Mouse (Mus musculus) brain, embryonic 18.5 days (tissue): ENCODE data around the gene Pja2.
A peak's percentile ranks its signal among the peaks of the same experiment; 100 is the strongest.
"Not testable (repeated sequence)": the region's sequence is repeated elsewhere in the genome, so short reads cannot be mapped to it uniquely, and the experiment has no call there.

Source experiments
- DNase-seq: peaks from one replicate; pipeline ENCODE4 v3.0.0-alpha.2; 2012; ENCODE audit warnings: low read depth, low spot score

Gene Pja2

DNA sequence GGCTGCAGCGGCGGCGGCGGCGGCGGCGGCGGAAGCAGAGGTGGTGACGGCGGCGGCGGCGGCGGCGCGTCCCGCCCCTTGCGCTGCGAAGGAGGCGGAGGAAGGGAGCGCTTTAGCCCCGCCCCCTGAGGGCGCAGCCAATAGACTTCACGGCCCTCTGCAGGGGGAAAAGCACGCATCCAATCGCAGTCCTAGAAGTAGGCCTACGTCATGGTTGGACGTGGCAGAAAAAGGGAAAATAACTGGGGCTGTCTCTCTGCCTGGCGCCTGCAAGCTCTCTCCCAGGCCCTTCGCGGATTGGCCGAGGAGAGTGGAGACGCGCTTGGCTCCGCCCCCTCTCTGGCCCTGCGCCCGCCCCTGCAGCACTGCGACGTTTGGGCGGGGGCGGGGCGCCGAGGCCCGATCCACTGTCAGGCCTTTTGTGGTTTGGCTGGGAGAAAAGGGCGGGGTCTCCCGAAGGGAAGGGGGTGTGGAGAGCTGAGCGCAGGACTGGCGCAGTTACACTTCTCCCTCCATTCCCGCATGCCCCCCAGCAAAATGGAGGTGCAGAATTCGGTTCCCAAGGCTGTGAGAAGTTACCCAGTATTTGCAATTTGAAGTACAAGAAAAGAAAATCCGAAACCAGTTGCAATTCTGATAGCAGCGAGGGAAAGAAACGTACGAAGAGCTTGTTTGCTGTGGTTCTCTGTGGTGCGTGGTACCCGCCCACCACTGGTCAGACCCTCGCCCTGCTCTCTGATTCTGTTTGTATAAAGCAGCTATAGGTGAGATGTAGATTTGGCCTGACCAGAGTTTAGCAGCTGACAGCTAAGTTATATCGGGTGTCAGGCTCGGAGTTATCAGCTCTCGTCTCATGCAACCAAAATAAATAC, at the start of gene Pja2:
TSS of gene Pja2 (minus strand) at position 19 of the 872 bp plus-strand sequence.
- peak; percentile 100 for DNase-seq

GRCm38 (mm10) chr17:64375327-64375726, 43.6 kb upstream of the Pja2 start:
- DNase-seq = no peak

GRCm38 (mm10) chr17:64363694-64364093, 32.0 kb upstream of the Pja2 start:
- DNase-seq = no peak

- no peak for DNase-seq
These were observed 30.9 kb upstream of the Pja2 start for GRCm38 (mm10) chr17:64362570-64362969.

DNA sequence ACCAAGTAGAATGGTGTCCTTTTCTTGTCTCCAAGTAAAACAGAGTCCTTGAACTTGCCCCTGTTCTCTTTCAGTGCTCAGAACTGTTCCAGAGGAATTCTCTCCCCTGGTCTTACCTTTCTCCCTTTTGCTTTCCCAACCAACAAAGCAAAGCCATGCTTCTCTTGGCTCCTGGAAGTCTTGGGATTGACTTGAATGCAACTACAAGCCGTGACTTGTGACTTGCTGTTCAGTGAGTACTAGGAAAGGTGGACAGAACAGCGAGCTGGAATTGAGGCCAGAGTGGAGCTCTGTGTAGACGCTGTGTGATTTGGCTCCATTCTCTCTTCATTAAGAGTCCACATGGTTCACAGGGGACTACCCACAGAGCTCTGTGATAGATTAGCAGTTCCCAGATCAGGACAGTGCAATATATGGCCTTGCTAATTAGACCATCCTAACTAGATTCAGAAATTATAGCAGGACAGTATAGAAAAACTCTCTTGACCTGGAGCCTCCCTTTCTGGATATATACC, 30.3 kb upstream of the Pja2 start:
- no peak for DNase-seq

DNA sequence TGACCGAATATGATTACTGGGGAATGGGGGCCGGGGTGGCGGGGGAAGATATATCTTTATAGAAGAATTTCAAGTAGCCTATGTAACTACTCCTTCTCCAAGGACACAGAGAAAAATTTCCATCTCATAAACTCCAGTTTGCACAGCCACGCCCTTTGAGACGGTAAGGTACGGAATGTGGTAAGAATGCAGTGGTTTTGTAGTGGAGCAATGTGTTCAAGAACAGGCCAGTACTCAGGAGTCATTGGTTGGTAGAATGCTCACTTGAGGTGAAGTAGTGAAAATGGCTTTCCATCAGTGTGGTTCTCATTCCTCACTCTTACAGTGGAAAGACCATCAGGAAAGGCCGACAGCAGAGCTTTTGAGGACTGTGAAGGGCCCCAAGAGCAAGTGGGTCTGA, 22.2 kb upstream of the Pja2 start:
- no peak for DNase-seq

DNA sequence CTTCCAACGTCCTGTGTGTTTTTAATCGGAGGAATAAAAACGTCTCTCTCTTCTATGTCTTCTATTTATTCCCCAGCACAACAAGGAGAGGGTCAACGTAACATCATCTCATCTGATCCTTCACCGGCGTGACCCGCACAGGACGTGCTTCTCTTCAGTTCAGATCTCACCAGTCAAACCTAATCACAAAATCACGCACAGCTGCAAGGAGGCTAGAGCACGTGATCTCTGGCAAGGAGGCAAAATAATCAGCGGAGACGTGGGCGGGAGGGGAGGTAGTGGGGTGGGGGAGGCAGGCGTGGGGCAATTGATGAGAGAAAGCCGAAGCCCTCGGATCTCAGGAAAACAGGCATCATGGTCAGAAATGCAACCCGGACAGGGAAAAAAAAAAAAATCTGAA, 14.4 kb upstream of the Pja2 start:
- no peak for DNase-seq

- DNase-seq = no peak
These were observed 13.0 kb upstream of the Pja2 start for GRCm38 (mm10) chr17:64344576-64345172.

DNA sequence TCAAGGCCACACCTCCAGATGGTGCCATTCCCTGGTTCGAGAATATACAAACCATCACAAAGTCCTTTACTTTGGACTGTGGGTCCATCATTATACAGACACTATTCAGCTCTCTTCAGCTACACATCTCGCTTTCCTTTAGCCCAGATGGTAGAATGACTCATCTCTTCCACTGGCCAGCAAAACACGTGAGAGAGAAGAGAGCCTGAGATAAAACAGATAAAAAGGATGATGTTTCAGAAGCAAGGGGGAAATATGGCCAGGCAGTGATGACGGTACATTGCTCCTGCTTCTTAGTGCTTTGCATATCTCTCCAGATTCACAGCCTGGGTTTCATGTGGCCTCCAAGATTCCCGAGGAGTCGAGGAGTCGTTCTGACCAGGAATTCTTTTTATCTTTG, 10.0 kb upstream of the Pja2 start:
- DNase-seq = no peak

- DNase-seq = no peak
These were observed 8.0 kb upstream of the Pja2 start for GRCm38 (mm10) chr17:64339752-64340151.

GRCm38 (mm10) chr17:64337220-64337619, 5.5 kb upstream of the Pja2 start:
- no peak for DNase-seq

GRCm38 (mm10) chr17:64333956-64334355, 2.2 kb upstream of the Pja2 start:
- DNase-seq = no peak

DNA sequence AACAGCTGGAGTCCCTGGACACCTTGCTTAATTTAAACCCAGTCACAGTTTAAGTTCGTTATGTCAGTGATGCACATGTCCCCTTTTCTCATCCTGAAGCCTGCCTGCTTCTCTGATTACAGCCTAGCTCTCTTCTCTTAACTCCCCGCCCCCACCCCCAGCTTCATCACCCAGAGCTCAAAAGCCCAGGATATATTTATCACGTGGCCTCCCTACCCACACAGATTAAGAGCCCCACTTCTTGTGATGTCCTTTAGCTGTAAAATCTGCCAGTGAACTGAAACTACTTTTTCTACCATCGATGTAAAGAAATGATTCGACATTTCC, 1.0 kb upstream of the Pja2 start:
- DNase-seq = peak; percentile 28

DNA sequence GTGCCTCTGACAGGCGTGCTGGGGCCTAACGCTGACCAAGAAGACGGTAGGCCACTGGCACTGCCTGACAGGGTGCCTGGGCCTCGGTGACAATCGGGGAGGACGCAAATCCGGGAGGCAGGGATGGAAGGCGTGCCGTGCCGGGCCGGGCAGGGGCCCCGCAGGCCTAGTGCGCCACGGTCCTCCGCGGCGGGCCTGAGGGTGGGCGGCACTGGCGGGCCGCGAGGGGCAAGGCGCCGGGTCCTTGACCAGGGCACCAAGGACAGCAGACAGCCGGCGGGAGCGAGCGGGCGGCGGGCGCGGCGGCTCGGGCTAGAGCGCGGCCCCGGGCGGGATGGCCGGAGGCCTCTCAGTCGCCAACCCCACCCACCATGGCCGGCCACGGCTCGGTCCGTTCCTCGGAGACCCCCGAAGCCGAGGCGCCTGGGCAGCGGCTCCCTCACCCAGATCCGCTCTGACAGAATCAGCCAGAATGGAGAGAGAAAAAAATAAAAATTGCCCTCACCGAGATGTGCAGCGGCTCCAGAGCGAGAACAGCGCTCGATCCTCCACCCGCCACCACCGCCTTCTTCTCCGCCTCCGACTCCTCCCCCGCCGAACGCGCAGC, 322 bp downstream of the Pja2 start:
- no peak for DNase-seq

GRCm38 (mm10) chr17:64330885-64331284, 831 bp downstream of the Pja2 start:
- no peak for DNase-seq

- DNase-seq = no peak
These were observed 7.2 kb downstream of the Pja2 start for GRCm38 (mm10) chr17:64324556-64324955.

GRCm38 (mm10) chr17:64315428-64315827, 16.3 kb downstream of the Pja2 start:
- DNase-seq = no peak

GRCm38 (mm10) chr17:64314523-64314922, 17.2 kb downstream of the Pja2 start:
- DNase-seq = not testable (repeated sequence)

GRCm38 (mm10) chr17:64297628-64298027, 34.1 kb downstream of the Pja2 start:
- DNase-seq = no peak

DNA sequence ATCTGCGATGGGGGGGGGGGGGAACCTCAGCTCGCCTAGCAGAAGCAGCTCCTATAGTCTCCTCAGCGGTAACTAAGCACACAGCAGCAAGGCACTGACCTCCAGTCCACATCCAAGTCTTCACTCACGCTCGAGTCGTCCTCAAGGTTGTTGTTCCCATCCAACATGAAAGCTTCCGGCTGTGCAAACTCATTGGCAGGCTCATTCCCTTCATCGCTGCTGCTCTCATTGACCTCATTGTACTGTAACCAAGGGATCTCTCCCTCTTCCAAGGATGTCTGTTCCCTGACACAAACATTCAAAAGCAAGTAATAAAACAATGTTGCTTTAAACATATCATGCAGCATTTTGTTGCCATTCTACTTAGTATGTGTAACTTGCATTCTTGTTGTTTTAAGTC, 39.0 kb downstream of the Pja2 start:
- no peak for DNase-seq

DNA sequence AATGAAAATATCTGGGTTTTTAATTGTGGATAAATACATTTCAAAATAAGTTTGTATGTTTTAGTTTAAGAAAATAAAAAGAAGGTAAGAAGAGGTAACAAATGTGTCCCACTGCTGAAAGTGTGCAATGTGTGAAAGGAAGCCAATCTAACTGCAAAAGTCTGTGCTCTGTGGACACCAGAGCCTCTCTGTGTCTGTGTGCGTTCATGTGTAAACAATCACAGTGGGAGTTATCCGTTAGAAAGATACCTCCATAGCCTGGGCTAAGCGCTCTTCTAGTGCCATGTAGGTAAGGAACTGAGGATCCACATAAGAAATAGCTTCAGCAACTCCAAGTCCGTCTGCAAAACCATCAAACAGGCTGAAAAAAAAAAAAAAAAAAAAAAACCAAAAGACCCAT, 42.0 kb downstream of the Pja2 start:
- no peak for DNase-seq

DNA sequence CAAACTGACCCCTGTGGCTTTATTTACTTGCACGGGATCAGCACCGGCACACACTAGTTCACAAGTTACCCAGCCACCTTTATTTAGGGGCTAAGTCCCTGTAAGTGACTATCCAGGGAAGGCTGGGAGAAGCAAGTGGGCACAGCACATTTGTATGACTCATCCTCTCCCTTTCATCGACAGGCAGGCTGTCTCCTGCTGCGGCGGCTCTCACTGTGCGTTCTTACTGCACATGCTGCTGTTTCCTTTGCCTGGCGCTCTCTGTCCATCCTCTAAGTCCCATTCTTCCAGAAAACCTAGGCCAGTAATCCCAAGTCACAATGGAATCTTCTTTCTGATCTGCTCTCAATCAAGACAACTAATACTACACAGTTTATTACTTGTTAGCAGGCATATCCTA, 43.7 kb downstream of the Pja2 start:
- no peak for DNase-seq

DNA sequence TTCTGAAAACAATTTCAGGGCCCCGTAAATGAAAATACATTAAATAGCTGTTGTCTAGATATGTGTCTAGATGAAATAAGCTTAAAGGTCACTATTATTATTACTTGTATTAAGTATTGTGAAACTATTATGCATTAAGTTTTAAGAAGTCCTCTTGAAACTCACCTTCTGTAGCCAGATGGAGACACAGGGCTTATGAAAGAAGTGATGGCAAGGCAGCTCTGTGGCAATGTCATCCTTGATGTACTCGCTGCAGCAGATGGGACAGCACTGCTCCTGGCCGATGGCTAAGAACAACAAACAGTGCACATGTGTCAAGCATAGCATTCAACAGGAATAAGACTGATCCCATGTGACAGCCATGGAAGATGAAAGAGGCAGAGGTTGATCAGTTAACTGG, 44.9 kb downstream of the Pja2 start:
- DNase-seq = no peak
